In the genomic region with DNA sequence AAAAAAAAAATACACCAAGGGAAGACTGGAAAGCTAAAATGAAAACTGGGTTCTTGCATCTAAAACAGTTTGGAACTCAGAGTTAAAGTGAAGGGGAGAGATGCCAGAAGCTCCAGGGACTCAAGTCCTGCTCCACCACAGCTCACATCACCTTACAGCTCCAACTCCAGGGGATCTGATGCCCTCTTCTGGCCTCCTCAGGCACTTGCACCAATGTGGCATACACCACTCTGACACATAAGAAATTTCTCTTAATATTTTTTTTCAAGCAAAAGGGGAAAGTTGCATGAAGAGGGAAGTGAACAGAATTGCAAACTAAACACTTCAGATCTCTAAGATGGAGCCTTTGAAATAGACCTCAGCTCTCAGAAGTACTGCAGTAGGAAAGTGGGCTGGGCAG, we compare ENCODE assay signal across 12 mouse cellular contexts. TPM values are rescaled to one million over a fixed set of nuclear protein-coding genes. Genes with fewer than 3 reads are reported as not detected.
A peak's percentile ranks its signal among the peaks of the same experiment; 100 is the strongest.
DNase-seq lines count a peak whose midpoint lies in the region; ATAC-seq and TF ChIP-seq lines count a peak whose summit lies in the region.
"Had no signal": no experiment of that assay in that cellular context is flagged by ENCODE, and none has a peak within 500 bp of the region (broad histone marks: within the 10 kb centered on the region; RNA-seq: fewer than 3 reads in every experiment).

No protein-coding gene starts in this region.

- TF ChIP-seq CTCF in layer of hippocampus, adult 2 months (conservative IDR thresholded peaks at IDR 0.05) = peak; percentile 59
- 0 out of 2 replicates have a peak, but pooled peaks have one; percentile 8 for TF ChIP-seq CTCF in G1E (IDR thresholded peaks at IDR 0.05; ENCODE audit: low read depth, low read length)

- no peaks in the 10 kb centered on the region for H3K27me3 ChIP-seq in G1E (ENCODE audit: insufficient read depth, low read length)
- H3K27me3 ChIP-seq in hindbrain, embryonic 14.5 days (ENCODE audit: control insufficient read depth, insufficient read depth, low read length) = no peaks in the 10 kb centered on the region
- H3K27me3 ChIP-seq: embryonic facial prominence, embryonic 12.5 days; limb, embryonic 12.5 days had no signal

- no peak overlapping the region for H3K9ac ChIP-seq in hindbrain, embryonic 14.5 days
- H3K9ac ChIP-seq: embryonic facial prominence, embryonic 12.5 days; limb, embryonic 12.5 days had no signal

- H3K27ac ChIP-seq in layer of hippocampus, adult 2 months = no peak overlapping the region
- no peak overlapping the region for H3K27ac ChIP-seq in hindbrain, embryonic 14.5 days
- H3K27ac ChIP-seq: embryonic facial prominence, embryonic 12.5 days; limb, embryonic 12.5 days had no signal

- no peak for DNase-seq in layer of hippocampus, adult 2 months (ENCODE audit: low spot score in 2 of 2)
- no peak for DNase-seq in layer of hippocampus, adult 11-12 months (ENCODE audit: low spot score)
- peak; percentile 30 to 32 for DNase-seq in B cell, adult 2 months
- no peak for DNase-seq in G1E (ENCODE audit: low spot score)
- DNase-seq in induced T-regulatory cell, adult 2 months (ENCODE audit: low read depth) = peak; percentile 47
- no peak for DNase-seq in embryo, embryonic 9.5 days (ENCODE audit: extremely low spot score)
- no peak for DNase-seq in hindbrain, embryonic 14.5 days (ENCODE audit: low spot score)
- DNase-seq: adrenal gland, adult 8-10 months; heart, postnatal 36 days; midbrain, embryonic 14.5 days had no signal

- H3K36me3 ChIP-seq in G1E (replicated peaks) = peaks cover 74% of the 10 kb centered on the region
- H3K36me3 ChIP-seq in hindbrain, embryonic 14.5 days (replicated peaks; ENCODE audit: control insufficient read depth, insufficient read depth) = peaks cover 8% of the 10 kb centered on the region

- no peak for ATAC-seq in G1E (ENCODE audit: extremely low read depth, insufficient number of reproducible peaks, low FRiP score, poor library complexity, severe bottlenecking)
- ATAC-seq in hindbrain, embryonic 14.5 days (ENCODE audit: low FRiP score) = no peak

- no peak overlapping the region for H3K4me3 ChIP-seq in layer of hippocampus, adult 2 months
- no peak overlapping the region for H3K4me3 ChIP-seq in G1E (ENCODE audit: low read depth, low read length)
- H3K4me3 ChIP-seq in hindbrain, embryonic 14.5 days (replicated peaks; ENCODE audit: low read length) = no peak overlapping the region
- H3K4me3 ChIP-seq: embryonic facial prominence, embryonic 12.5 days; limb, embryonic 12.5 days had no signal

- no peak overlapping the region for H3K4me2 ChIP-seq in hindbrain, embryonic 14.5 days (replicated peaks)
- H3K4me2 ChIP-seq: embryonic facial prominence, embryonic 12.5 days; limb, embryonic 12.5 days had no signal

- peaks cover 34% of the 10 kb centered on the region for H3K4me1 ChIP-seq in G1E (ENCODE audit: insufficient read depth, low read depth, low read length)
- H3K4me1 ChIP-seq in hindbrain, embryonic 14.5 days (replicated peaks; ENCODE audit: control insufficient read depth, insufficient read depth, low read length) = no peaks in the 10 kb centered on the region
- H3K4me1 ChIP-seq: embryonic facial prominence, embryonic 12.5 days; limb, embryonic 12.5 days had no signal

- H3K9me3 ChIP-seq in G1E (replicated peaks) = no peaks in the 10 kb centered on the region
- H3K9me3 ChIP-seq in hindbrain, embryonic 14.5 days (ENCODE audit: control insufficient read depth, low read length) = no peaks in the 10 kb centered on the region
- H3K9me3 ChIP-seq: embryonic facial prominence, embryonic 12.5 days; limb, embryonic 12.5 days had no signal

RNA-seq across cellular contexts. Expression of a gene that starts 8.8 kb away (rescaled TPM):
- 10 to 100 TPM; 10.5 to 10.6 TPM for total RNA-seq in layer of hippocampus, adult 2 months (2021)
- total RNA-seq in G1E (2014; fragmentation: Nextera tagmentation) (14.8 and 17.9 TPM in 2 replicates), G1E (2017) (6.9 and 7.6 TPM in 2 replicates)
- polyA plus RNA-seq in G1E (2012) = 43.8 and 61.3 TPM in 2 replicates
- 13.4 and 15.8 TPM in 2 replicates for polyA plus RNA-seq in hindbrain, embryonic 14.5 days (2014; fragmentation: Nextera tagmentation; extraction: Ambion mirVana)

RNA-seq across cellular contexts. Expression of a gene that starts 31.7 kb away (rescaled TPM):
- total RNA-seq in layer of hippocampus, adult 2 months (2021) = 100 to 1,000 TPM; 103 to 104 TPM
- total RNA-seq in G1E (2014; fragmentation: Nextera tagmentation) (26.8 and 36.6 TPM in 2 replicates), G1E (2017) (30.6 and 32.9 TPM in 2 replicates)
- 14.3 and 15.8 TPM in 2 replicates for polyA plus RNA-seq in G1E (2012)
- polyA plus RNA-seq in hindbrain, embryonic 14.5 days (2014; fragmentation: Nextera tagmentation; extraction: Ambion mirVana) = 131 and 140 TPM in 2 replicates

RNA-seq across cellular contexts. Expression of a gene that starts 32.6 kb away (rescaled TPM):
- total RNA-seq in layer of hippocampus, adult 2 months (2021) = 100 to 1,000 TPM; 115 to 120 TPM
- 3.3 and 3.5 TPM in 2 replicates for total RNA-seq in G1E (2014; fragmentation: Nextera tagmentation)
- total RNA-seq in G1E (2017) = 1.6 and 2.6 TPM in 2 replicates
- 2.8 and 3.1 TPM in 2 replicates for polyA plus RNA-seq in G1E (2012)
- polyA plus RNA-seq in hindbrain, embryonic 14.5 days (2014; fragmentation: Nextera tagmentation; extraction: Ambion mirVana) = 34.2 TPM in 2 replicates

RNA-seq across cellular contexts. Expression of a gene that starts 46.8 kb away (rescaled TPM):
- total RNA-seq in layer of hippocampus, adult 2 months (2021) = 10 to 100 TPM; 45.2 to 48.2 TPM
- total RNA-seq in G1E (2014; fragmentation: Nextera tagmentation) (22.4 and 40.9 TPM in 2 replicates), G1E (2017) (22.7 and 24.5 TPM in 2 replicates)
- 7.9 and 9.0 TPM in 2 replicates for polyA plus RNA-seq in G1E (2012)
- polyA plus RNA-seq in hindbrain, embryonic 14.5 days (2014; fragmentation: Nextera tagmentation; extraction: Ambion mirVana) = 11.0 and 12.8 TPM in 2 replicates

Comparison
In these comparisons a context has a peak if more than half of its experiments do, and no peak if none do; other contexts are left out.
1. DNase-seq: peak in B cell, adult 2 months (2 of 2) and induced T-regulatory cell, adult 2 months (single experiment); none in layer of hippocampus, adult 2 months (0 of 2), layer of hippocampus, adult 11-12 months (single experiment), G1E (single experiment), embryo, embryonic 9.5 days (single experiment) and hindbrain, embryonic 14.5 days (single experiment).
2. RNA of a gene that starts 32.6 kb away (total RNA-seq): 115 to 120 TPM in layer of hippocampus, adult 2 months; 1.6 to 3.5 TPM in G1E; every median in the first group is over 10 times any median in the second.